In genomic region chr17:86988601-86989184, GRCm38 (mm10) we compare ENCODE assay signal across 9 mouse cellular contexts. TPM values are rescaled to one million over a fixed set of nuclear protein-coding genes. Genes with fewer than 3 reads are reported as not detected.
DNase-seq lines count a peak whose midpoint lies in the region; ATAC-seq and TF ChIP-seq lines count a peak whose summit lies in the region.
"Had no signal": no experiment of that assay in that cellular context is flagged by ENCODE, and none has a peak within 500 bp of the region (broad histone marks: within the 10 kb centered on the region; RNA-seq: fewer than 3 reads in every experiment).

No protein-coding gene starts in this region.

- no peak for TF ChIP-seq EP300 in stomach, postnatal 0 days (optimal IDR thresholded peaks at IDR 0.05)

- 0 out of 2 replicates have a peak, but pooled peaks have one; percentile 37 for ATAC-seq in hindbrain, embryonic 15.5 days (ENCODE audit: low FRiP score, low read depth)
- ATAC-seq in hindbrain, embryonic 12.5 days (ENCODE audit: low FRiP score), result no peak
- ATAC-seq in forebrain, embryonic 16.5 days, result 0 out of 2 replicates have a peak, but pooled peaks have one; percentile 50
- ATAC-seq in midbrain, embryonic 12.5 days (ENCODE audit: low FRiP score, low read depth), result peak; percentile 91
- ATAC-seq in stomach, postnatal 0 days (ENCODE audit: low FRiP score, low TSS enrichment), result no peak

- H3K4me3 ChIP-seq in hindbrain, embryonic 15.5 days, result no peak overlapping the region
- no peak overlapping the region for H3K4me3 ChIP-seq in hindbrain, embryonic 12.5 days
- no peak overlapping the region for H3K4me3 ChIP-seq in forebrain, embryonic 16.5 days (replicated peaks; ENCODE audit: low read length)
- H3K4me3 ChIP-seq in midbrain, embryonic 12.5 days, result no peak overlapping the region
- H3K4me3 ChIP-seq in stomach, postnatal 0 days (ENCODE audit: low read depth, low read length), result no peak overlapping the region

- H3K4me1 ChIP-seq in hindbrain, embryonic 15.5 days (replicated peaks), result peaks cover 29% of the 10 kb centered on the region
- peaks cover 18% of the 10 kb centered on the region for H3K4me1 ChIP-seq in hindbrain, embryonic 12.5 days
- peaks cover 15% of the 10 kb centered on the region for H3K4me1 ChIP-seq in forebrain, embryonic 16.5 days (replicated peaks; ENCODE audit: control insufficient read depth, insufficient read depth, low read length)
- H3K4me1 ChIP-seq in midbrain, embryonic 12.5 days, result peaks cover 26% of the 10 kb centered on the region
- H3K4me1 ChIP-seq in stomach, postnatal 0 days (replicated peaks; ENCODE audit: control insufficient read depth, insufficient read depth), result no peaks in the 10 kb centered on the region

- TF ChIP-seq CTCF in stomach, postnatal 0 days (IDR thresholded peaks at IDR 0.05; ENCODE audit: low read depth), result no peak

- H3K27me3 ChIP-seq in hindbrain, embryonic 15.5 days, result no peaks in the 10 kb centered on the region
- H3K27me3 ChIP-seq in hindbrain, embryonic 12.5 days, result no peaks in the 10 kb centered on the region
- no peaks in the 10 kb centered on the region for H3K27me3 ChIP-seq in forebrain, embryonic 16.5 days (replicated peaks; ENCODE audit: control insufficient read depth, insufficient read depth, low read length)
- H3K27me3 ChIP-seq in midbrain, embryonic 12.5 days, result no peaks in the 10 kb centered on the region
- H3K27me3 ChIP-seq in stomach, postnatal 0 days (ENCODE audit: control insufficient read depth, insufficient read depth, low read length), result no peaks in the 10 kb centered on the region

- H3K27ac ChIP-seq in hindbrain, embryonic 15.5 days (replicated peaks), result no peak overlapping the region
- H3K27ac ChIP-seq in hindbrain, embryonic 12.5 days, result no peak overlapping the region
- H3K27ac ChIP-seq in forebrain, embryonic 16.5 days (ENCODE audit: low read length), result no peak overlapping the region
- peak overlapping the region; percentile 50 for H3K27ac ChIP-seq in midbrain, embryonic 12.5 days (replicated peaks)
- no peak overlapping the region for H3K27ac ChIP-seq in stomach, postnatal 0 days (replicated peaks)

- DNase-seq in Muller cell, postnatal 12 days (ENCODE audit: inconsistent ontology term), result peak; percentile 61
- DNase-seq in right cerebral cortex, postnatal 4 days, result no peak
- DNase-seq in frontal cortex, postnatal 36 days (ENCODE audit: low spot score in 2 of 2), result no peak
- no peak for DNase-seq in stomach, postnatal 0 days (ENCODE audit: low spot score)
- DNase-seq: cerebellum, adult 8-10 months had no signal

- no peaks in the 10 kb centered on the region for H3K36me3 ChIP-seq in hindbrain, embryonic 15.5 days
- no peaks in the 10 kb centered on the region for H3K36me3 ChIP-seq in hindbrain, embryonic 12.5 days
- H3K36me3 ChIP-seq in forebrain, embryonic 16.5 days (ENCODE audit: control insufficient read depth, insufficient read depth), result no peaks in the 10 kb centered on the region
- no peaks in the 10 kb centered on the region for H3K36me3 ChIP-seq in midbrain, embryonic 12.5 days
- no peaks in the 10 kb centered on the region for H3K36me3 ChIP-seq in stomach, postnatal 0 days (ENCODE audit: control insufficient read depth, insufficient read depth, low read length)

- H3K9ac ChIP-seq in hindbrain, embryonic 15.5 days, result no peak overlapping the region
- H3K9ac ChIP-seq in hindbrain, embryonic 12.5 days, result no peak overlapping the region
- H3K9ac ChIP-seq in forebrain, embryonic 16.5 days (replicated peaks; ENCODE audit: low read depth, low read length), result no peak overlapping the region
- no peak overlapping the region for H3K9ac ChIP-seq in midbrain, embryonic 12.5 days (replicated peaks)
- no peak overlapping the region for H3K9ac ChIP-seq in stomach, postnatal 0 days (ENCODE audit: low read length)

- WGBS in hindbrain, embryonic 15.5 days, result 52% methylated on average over 6 of the region's 6 CpGs
- WGBS in hindbrain, embryonic 12.5 days, result 63% methylated on average over 6 of the region's 6 CpGs
- WGBS in forebrain, embryonic 16.5 days, result 52% methylated on average over 6 of the region's 6 CpGs
- 46% methylated on average over 6 of the region's 6 CpGs for WGBS in midbrain, embryonic 12.5 days
- WGBS in stomach, postnatal 0 days, result 52% methylated on average over 6 of the region's 6 CpGs

- no peak overlapping the region for H3K4me2 ChIP-seq in hindbrain, embryonic 15.5 days
- no peak overlapping the region for H3K4me2 ChIP-seq in hindbrain, embryonic 12.5 days (replicated peaks)
- H3K4me2 ChIP-seq in forebrain, embryonic 16.5 days (ENCODE audit: low read length), result no peak overlapping the region
- no peak overlapping the region for H3K4me2 ChIP-seq in midbrain, embryonic 12.5 days (replicated peaks)
- H3K4me2 ChIP-seq in stomach, postnatal 0 days (replicated peaks; ENCODE audit: low read depth), result no peak overlapping the region

- no peaks in the 10 kb centered on the region for H3K9me3 ChIP-seq in hindbrain, embryonic 15.5 days
- no peaks in the 10 kb centered on the region for H3K9me3 ChIP-seq in hindbrain, embryonic 12.5 days (replicated peaks)
- H3K9me3 ChIP-seq in forebrain, embryonic 16.5 days (ENCODE audit: control insufficient read depth, low read length), result no peaks in the 10 kb centered on the region
- H3K9me3 ChIP-seq in midbrain, embryonic 12.5 days, result no peaks in the 10 kb centered on the region
- no peaks in the 10 kb centered on the region for H3K9me3 ChIP-seq in stomach, postnatal 0 days (ENCODE audit: control insufficient read depth, low read length)

RNA-seq across cellular contexts. Expression of gene Rhoq, which starts 25.8 kb away (rescaled TPM):
- polyA plus RNA-seq in hindbrain, embryonic 15.5 days (2015; fragmentation: Nextera tagmentation; extraction: Ambion mirVana), result 8.6 and 8.8 TPM in 2 replicates
- 16.3 and 19.2 TPM in 2 replicates for polyA plus RNA-seq in hindbrain, embryonic 12.5 days (2016; fragmentation: Nextera tagmentation; extraction: Ambion mirVana)
- 5.2 and 5.4 TPM in 2 replicates for polyA plus RNA-seq in forebrain, embryonic 16.5 days (2015; fragmentation: Nextera tagmentation; extraction: Ambion mirVana)
- polyA plus RNA-seq in midbrain, embryonic 12.5 days (2016; fragmentation: Nextera tagmentation; extraction: Ambion mirVana), result 13.0 and 15.1 TPM in 2 replicates
- polyA plus RNA-seq in stomach, postnatal 0 days (2015; fragmentation: Nextera tagmentation; extraction: Ambion mirVana), result 5.6 and 6.2 TPM in 2 replicates

RNA-seq across cellular contexts. Expression of gene Pigf, which starts 36.5 kb away (rescaled TPM):
- polyA plus RNA-seq in hindbrain, embryonic 15.5 days (2015; fragmentation: Nextera tagmentation; extraction: Ambion mirVana), result 30.6 and 32.7 TPM in 2 replicates
- polyA plus RNA-seq in hindbrain, embryonic 12.5 days (2016; fragmentation: Nextera tagmentation; extraction: Ambion mirVana), result 30.9 and 32.6 TPM in 2 replicates
- 31.2 and 32.4 TPM in 2 replicates for polyA plus RNA-seq in forebrain, embryonic 16.5 days (2015; fragmentation: Nextera tagmentation; extraction: Ambion mirVana)
- polyA plus RNA-seq in midbrain, embryonic 12.5 days (2016; fragmentation: Nextera tagmentation; extraction: Ambion mirVana), result 40.2 and 44.8 TPM in 2 replicates
- 49.4 and 50.2 TPM in 2 replicates for polyA plus RNA-seq in stomach, postnatal 0 days (2015; fragmentation: Nextera tagmentation; extraction: Ambion mirVana)

RNA-seq across cellular contexts. Expression of gene Cript, which starts 36.7 kb away (rescaled TPM):
- polyA plus RNA-seq in hindbrain, embryonic 15.5 days (2015; fragmentation: Nextera tagmentation; extraction: Ambion mirVana), result 192 and 200 TPM in 2 replicates
- 188 and 190 TPM in 2 replicates for polyA plus RNA-seq in hindbrain, embryonic 12.5 days (2016; fragmentation: Nextera tagmentation; extraction: Ambion mirVana)
- 239 and 248 TPM in 2 replicates for polyA plus RNA-seq in forebrain, embryonic 16.5 days (2015; fragmentation: Nextera tagmentation; extraction: Ambion mirVana)
- 194 and 209 TPM in 2 replicates for polyA plus RNA-seq in midbrain, embryonic 12.5 days (2016; fragmentation: Nextera tagmentation; extraction: Ambion mirVana)
- polyA plus RNA-seq in stomach, postnatal 0 days (2015; fragmentation: Nextera tagmentation; extraction: Ambion mirVana), result 138 and 140 TPM in 2 replicates

RNA-seq across cellular contexts. Expression of gene Atp6v1e2, which starts 41.0 kb away (rescaled TPM):
- 0.16 TPM in 1 of 2 replicates, not detected in the other for polyA plus RNA-seq in hindbrain, embryonic 15.5 days (2015; fragmentation: Nextera tagmentation; extraction: Ambion mirVana)
- polyA plus RNA-seq in hindbrain, embryonic 12.5 days (2016; fragmentation: Nextera tagmentation; extraction: Ambion mirVana), result not detected in 2 replicates
- not detected in 2 replicates for polyA plus RNA-seq in forebrain, embryonic 16.5 days (2015; fragmentation: Nextera tagmentation; extraction: Ambion mirVana)
- polyA plus RNA-seq in midbrain, embryonic 12.5 days (2016; fragmentation: Nextera tagmentation; extraction: Ambion mirVana), result 0.39 and 0.60 TPM in 2 replicates
- 0.12 TPM in 1 of 2 replicates, not detected in the other for polyA plus RNA-seq in stomach, postnatal 0 days (2015; fragmentation: Nextera tagmentation; extraction: Ambion mirVana)

Comparison
In these comparisons a context has a peak if more than half of its experiments do, and no peak if none do; other contexts are left out.
1. ATAC-seq: peak in hindbrain, embryonic 15.5 days (single experiment), forebrain, embryonic 16.5 days (single experiment) and midbrain, embryonic 12.5 days (single experiment); none in hindbrain, embryonic 12.5 days (single experiment) and stomach, postnatal 0 days (single experiment).